Mouse (Mus musculus) brain, embryonic 14.5 days (tissue): ENCODE data around the gene Stx1a. TPM values are rescaled to one million over a fixed set of nuclear protein-coding genes. Genes with fewer than 3 reads are reported as not detected.
"Not testable (repeated sequence)": the region's sequence is repeated elsewhere in the genome, so short reads cannot be mapped to it uniquely, and the experiment has no call there.

ENCODE experiments used
- DNase-seq: peaks from one replicate; pipeline ENCODE4 v3.0.0-alpha.2; 2011; ENCODE audit warnings: low read depth
- CTCF ChIP-seq: fragments of 200-500 bp; IDR thresholded peaks from 2 replicates; pipeline ENCODE4 v1.5.1; 2012; ENCODE audit warnings: inconsistent platforms, mild to moderate bottlenecking, moderate library complexity, borderline replicate concordance; ENCODE audit not compliant: insufficient read depth, insufficient read length; ENCODE audit errors: extremely low read depth
- POLR2A ChIP-seq: fragments of 200-500 bp; IDR thresholded peaks from 2 replicates; pipeline ENCODE4 v1.6.1; 2012; ENCODE audit warnings: mild to moderate bottlenecking, inconsistent platforms, borderline replicate concordance; ENCODE audit not compliant: poor library complexity, insufficient read depth, insufficient read length, severe bottlenecking; ENCODE audit errors: extremely low read depth
- polyA plus RNA-seq: library from polyadenylated mRNA; depleted of rRNA; stranded (reverse); fragments of >200 nt; gene quantifications from 2 replicates; pipeline ENCODE4 v1.2.3, GENCODE M21; 2012

Gene Stx1a
- polyA plus RNA-seq, 1 experiment = 152 TPM

- TF ChIP-seq POLR2A (no peak), CTCF (no peak)
- no peak for DNase-seq
These were observed 30.1 kb downstream of the Stx1a start for GRCm38 (mm10) chr5:135053356-135053755.

GRCm38 (mm10) chr5:135063629-135064381 lies 40.5 kb downstream of the Stx1a start, which contains the start of gene Dnajc30:
Gene Dnajc30 (plus strand): TSS chr5:135064202.
- TF ChIP-seq POLR2A (peak; percentile 84; the same call in 1 of the 2 replicates), CTCF (no peak)
- DNase-seq = peak; percentile 99

GRCm38 (mm10) chr5:135064382-135064766 lies 41.1 kb downstream of the Stx1a start:
- DNase-seq = no peak
- TF ChIP-seq POLR2A = no peak
- TF ChIP-seq CTCF = no peak

GRCm38 (mm10) chr5:135064909-135065446 lies 41.7 kb downstream of the Stx1a start, which contains the start of gene Bud23:
Gene Bud23 (minus strand): TSS chr5:135064959.
- DNase-seq = not testable (repeated sequence)

- TF ChIP-seq POLR2A (no peak), CTCF (no peak)
These were observed 42.7 kb downstream of the Stx1a start for GRCm38 (mm10) chr5:135066008-135066407.

GRCm38 (mm10) chr5:135070448-135070847 lies 47.2 kb downstream of the Stx1a start:
- no peak for DNase-seq
- no peak for TF ChIP-seq CTCF
- TF ChIP-seq POLR2A = no peak

More at GRCm38 (mm10) chr5:135066008-135066407, 42.7 kb downstream of the Stx1a start:
- DNase-seq = no peak

- TF ChIP-seq CTCF (no peak), POLR2A (no peak)
- no peak for DNase-seq
These were observed 48.8 kb downstream of the Stx1a start for GRCm38 (mm10) chr5:135072061-135072460.

GRCm38 (mm10) chr5:135072720-135073119 lies 49.4 kb downstream of the Stx1a start:
- TF ChIP-seq POLR2A (no peak), CTCF (no peak)
- DNase-seq = no peak

- no peak for DNase-seq
- TF ChIP-seq CTCF (no peak), POLR2A (no peak)
These were observed 50.3 kb downstream of the Stx1a start for GRCm38 (mm10) chr5:135073349-135074150.

- TF ChIP-seq CTCF (no peak), POLR2A (no peak)
- no peak for DNase-seq
These were observed 52.4 kb downstream of the Stx1a start for GRCm38 (mm10) chr5:135075655-135076054.

- no peak for DNase-seq
- TF ChIP-seq CTCF (no peak), POLR2A (no peak)
These were observed 53.1 kb downstream of the Stx1a start for GRCm38 (mm10) chr5:135076368-135076767.

GRCm38 (mm10) chr5:135076931-135077505 lies 53.7 kb downstream of the Stx1a start:
- DNase-seq = peak; percentile 92
- no peak for TF ChIP-seq POLR2A
- TF ChIP-seq CTCF = no peak

- DNase-seq = peak; percentile 95
- peak; percentile 54 for TF ChIP-seq POLR2A
- TF ChIP-seq CTCF = peak; percentile 86
These were observed 54.5 kb downstream of the Stx1a start, which contains the start of gene Vps37d for GRCm38 (mm10) chr5:135077564-135078481. Gene Vps37d (minus strand): TSS chr5:135078266.

- no peak for TF ChIP-seq POLR2A
- TF ChIP-seq CTCF = no peak
- no peak for DNase-seq
These were observed 55.2 kb downstream of the Stx1a start for GRCm38 (mm10) chr5:135078482-135078810.
